Mouse (Mus musculus): Measurements from ENCODE around the gene Slc5a10.

DNA sequence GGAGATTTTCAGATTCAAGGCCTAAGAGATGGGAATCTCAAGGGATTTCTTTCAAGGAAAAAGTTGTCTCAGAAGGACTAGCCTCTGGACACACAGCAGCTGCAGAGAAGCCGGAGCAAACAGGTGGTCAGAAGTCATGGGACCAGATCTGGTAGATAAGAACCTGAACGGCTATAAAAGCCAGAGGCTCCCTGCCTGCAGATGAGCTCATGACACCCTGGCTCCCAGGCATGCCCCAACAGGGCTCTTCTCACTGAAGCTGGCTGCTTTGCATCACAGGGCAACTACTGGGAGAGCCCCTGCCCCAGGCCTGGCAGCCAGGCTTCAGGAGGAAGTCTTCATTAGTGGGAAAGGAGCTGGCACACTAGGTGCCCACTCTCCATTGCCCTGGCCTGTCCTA lies 45.3 kb downstream of the Slc5a10 start:
- TF ChIP-seq CTCF (IDR thresholded peaks at IDR 0.05; ENCODE audit: control insufficient read depth, insufficient read depth, insufficient read length) (no peak), CEBPB (IDR thresholded peaks at IDR 0.05; ENCODE audit: low read depth) (no peak), MAX (IDR thresholded peaks at IDR 0.05) (no peak)
